Mouse (Mus musculus) heart, postnatal 25 days (tissue): Measurements from ENCODE around the gene Vmn1r64. TPM values are rescaled to one million over a fixed set of nuclear protein-coding genes. Genes with fewer than 3 reads are reported as not detected.
"Not testable (repeated sequence)": the region's sequence is repeated elsewhere in the genome, so short reads cannot be mapped to it uniquely, and the experiment has no call there.

Experiments
- DNase-seq: peaks from one replicate; pipeline ENCODE4 v3.0.0; 2022; ENCODE audit warnings: low spot score
- intact Hi-C: fragments of 180-260 bp; cut with DNase I; formaldehyde crosslinking; loops from one replicate; pipeline ENCODE4 v1.15.1; 2025
- total RNA-seq, 2 experiments: library from RNA; stranded (reverse); gene quantifications; 2 replicates each; pipeline ENCODE4 v1.2.3; 2021

Gene Vmn1r64
- total RNA-seq: not detected

GRCm38 (mm10) chr7:5884442-5884841, at the start of gene Vmn1r64:
TSS of gene Vmn1r64 (minus strand) at chr7:5884542.
- DNase-seq: no peak
- intact Hi-C loops: no loop called here

- intact Hi-C loops: no loop called here
- DNase-seq: no peak
Observed at GRCm38 (mm10) chr7:5899238-5899637, 14.9 kb upstream of the Vmn1r64 start.

DNA sequence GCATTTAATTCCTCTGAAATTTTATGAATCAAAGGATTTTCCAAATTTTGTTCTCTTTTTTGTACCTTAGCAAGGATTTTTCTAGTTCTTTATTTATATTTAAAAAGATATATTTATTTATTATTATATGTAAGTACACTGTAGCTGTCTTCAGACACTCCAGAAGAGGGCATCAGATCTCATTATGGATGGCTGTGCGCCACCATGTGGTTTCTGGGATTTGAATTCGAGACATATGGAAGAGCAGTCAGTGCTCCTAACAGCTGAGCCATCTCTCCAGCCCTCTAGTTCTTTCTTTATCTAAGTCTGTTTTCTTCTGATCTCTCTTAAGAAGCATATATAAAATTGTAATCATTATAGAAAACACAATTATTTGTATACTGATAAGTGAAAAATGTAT, 12.9 kb upstream of the Vmn1r64 start:
- intact Hi-C loops, DNase-seq: not testable (repeated sequence)

Other genes with a start within 250 kb of the Vmn1r64 start
- not detected for gene Vmn1r62, start 210.9 kb downstream of the Vmn1r64 start, total RNA-seq
- gene Vmn1r63, start 79.1 kb downstream of the Vmn1r64 start, total RNA-seq: not detected
- not detected for gene Vmn1r65, start 126.5 kb upstream of the Vmn1r64 start, total RNA-seq
- not detected for gene Nlrp4c, start 160.6 kb upstream of the Vmn1r64 start, total RNA-seq